Mouse (Mus musculus) stomach, postnatal 0 days (tissue): ENCODE data around the gene Foxg1.

ENCODE experiments used
- CTCF ChIP-seq: IDR thresholded peaks from 2 replicates; pipeline ENCODE4 v1.5.1; 2016; ENCODE audit warnings: antibody characterized with exemption, low read depth, mild to moderate bottlenecking, moderate library complexity
- EP300 ChIP-seq: optimal IDR thresholded peaks from 2 replicates; pipeline ENCODE3; 2016; ENCODE audit warnings: antibody characterized with exemption

GRCm38 (mm10) chr12:49401119-49401795 lies 18.8 kb downstream of the Foxg1 start:
- TF ChIP-seq CTCF (no peak), EP300 (no peak)
